23 mouse cellular contexts compared by ENCODE assay signal in genomic region chr3:88247666-88248065, GRCm38 (mm10). TPM values are rescaled to one million over a fixed set of nuclear protein-coding genes. Genes with fewer than 3 reads are reported as not detected.
A peak's percentile ranks its signal among the peaks of the same experiment; 100 is the strongest.
DNase-seq lines count a peak whose midpoint lies in the region; ATAC-seq lines count a peak whose summit lies in the region.
"Had no signal": no experiment of that assay in that cellular context is flagged by ENCODE, and none has a peak within 500 bp of the region (broad histone marks: within the 10 kb centered on the region; RNA-seq: fewer than 3 reads in every experiment).

No protein-coding gene starts in this region.

- H3K9ac ChIP-seq in embryonic facial prominence, embryonic 14.5 days (ENCODE audit: low read depth, low read length) = no peak overlapping the region
- no peak overlapping the region for H3K9ac ChIP-seq in heart, embryonic 13.5 days
- no peak overlapping the region for H3K9ac ChIP-seq in stomach, embryonic 15.5 days
- H3K9ac ChIP-seq in hindbrain, embryonic 13.5 days = no peak overlapping the region
- H3K9ac ChIP-seq: forebrain, embryonic 13.5 days; forebrain, postnatal 0 days; heart, embryonic 12.5 days; hindbrain, embryonic 14.5 days; intestine, embryonic 15.5 days had no signal

- peak; percentile 51 for DNase-seq in embryonic facial prominence, embryonic 14.5 days (ENCODE audit: low spot score)
- DNase-seq in embryonic facial prominence, embryonic 10.5 days (ENCODE audit: low spot score) = no peak
- DNase-seq in heart, embryonic 10.5 days (ENCODE audit: low spot score) = no peak
- DNase-seq in ES-CJ7 (ENCODE audit: low read depth, low spot score) = peak; percentile 72
- DNase-seq in right cerebral cortex, postnatal 36 days (ENCODE audit: low spot score in 2 of 2) = no peak
- DNase-seq: adrenal gland, postnatal 25 days; B cell, adult 2 months; cerebellum, adult 18-20 months; cerebellum, adult 9-11 months; cerebellum, postnatal 36 days; forebrain, postnatal 0 days; gastrocnemius, postnatal 14 days; heart, postnatal 10 days; kidney, adult 8-10 months had no signal

- no peak overlapping the region for H3K4me3 ChIP-seq in embryonic facial prominence, embryonic 14.5 days (ENCODE audit: low read depth, low read length)
- no peak overlapping the region for H3K4me3 ChIP-seq in embryonic facial prominence, embryonic 10.5 days
- no peak overlapping the region for H3K4me3 ChIP-seq in heart, embryonic 13.5 days
- H3K4me3 ChIP-seq in heart, embryonic 10.5 days = no peak overlapping the region
- no peak overlapping the region for H3K4me3 ChIP-seq in stomach, embryonic 15.5 days (replicated peaks)
- no peak overlapping the region for H3K4me3 ChIP-seq in hindbrain, embryonic 13.5 days
- H3K4me3 ChIP-seq: forebrain, embryonic 13.5 days; heart, embryonic 12.5 days; intestine, embryonic 15.5 days had no signal

- no peaks in the 10 kb centered on the region for H3K4me1 ChIP-seq in embryonic facial prominence, embryonic 14.5 days (ENCODE audit: control insufficient read depth, insufficient read depth, low read length)
- H3K4me1 ChIP-seq in embryonic facial prominence, embryonic 10.5 days = peaks cover 21% of the 10 kb centered on the region; the same call in 1 of the 2 replicates
- no peaks in the 10 kb centered on the region for H3K4me1 ChIP-seq in heart, embryonic 13.5 days
- H3K4me1 ChIP-seq in heart, embryonic 10.5 days = no peaks in the 10 kb centered on the region
- H3K4me1 ChIP-seq in stomach, embryonic 15.5 days = no peaks in the 10 kb centered on the region
- peaks cover 17% of the 10 kb centered on the region for H3K4me1 ChIP-seq in hindbrain, embryonic 13.5 days (replicated peaks)
- H3K4me1 ChIP-seq: heart, embryonic 12.5 days; intestine, embryonic 15.5 days had no signal

- H3K27me3 ChIP-seq in embryonic facial prominence, embryonic 14.5 days (replicated peaks; ENCODE audit: control insufficient read depth, insufficient read depth, low read length) = peaks cover 27% of the 10 kb centered on the region
- peaks cover 74% of the 10 kb centered on the region for H3K27me3 ChIP-seq in embryonic facial prominence, embryonic 10.5 days (replicated peaks; ENCODE audit: low read depth, poor library complexity, severe bottlenecking)
- peaks cover 86% of the 10 kb centered on the region for H3K27me3 ChIP-seq in heart, embryonic 13.5 days (replicated peaks)
- peaks cover 73% of the 10 kb centered on the region for H3K27me3 ChIP-seq in heart, embryonic 10.5 days (ENCODE audit: insufficient read depth, poor library complexity, severe bottlenecking)
- peaks cover 14% of the 10 kb centered on the region for H3K27me3 ChIP-seq in stomach, embryonic 15.5 days (replicated peaks)
- peaks cover 23% of the 10 kb centered on the region for H3K27me3 ChIP-seq in hindbrain, embryonic 13.5 days

- H3K9me3 ChIP-seq in embryonic facial prominence, embryonic 14.5 days (ENCODE audit: control insufficient read depth, low read length) = no peaks in the 10 kb centered on the region
- no peaks in the 10 kb centered on the region for H3K9me3 ChIP-seq in embryonic facial prominence, embryonic 10.5 days
- no peaks in the 10 kb centered on the region for H3K9me3 ChIP-seq in heart, embryonic 13.5 days
- no peaks in the 10 kb centered on the region for H3K9me3 ChIP-seq in heart, embryonic 10.5 days
- H3K9me3 ChIP-seq in stomach, embryonic 15.5 days = no peaks in the 10 kb centered on the region
- H3K9me3 ChIP-seq in hindbrain, embryonic 13.5 days = no peaks in the 10 kb centered on the region
- H3K9me3 ChIP-seq: forebrain, embryonic 13.5 days; G1E; heart, embryonic 12.5 days; intestine, embryonic 15.5 days had no signal

- H3K36me3 ChIP-seq in embryonic facial prominence, embryonic 14.5 days (ENCODE audit: control insufficient read depth, insufficient read depth, low read length) = no peaks in the 10 kb centered on the region
- H3K36me3 ChIP-seq in embryonic facial prominence, embryonic 10.5 days (replicated peaks) = no peaks in the 10 kb centered on the region
- no peaks in the 10 kb centered on the region for H3K36me3 ChIP-seq in heart, embryonic 13.5 days
- H3K36me3 ChIP-seq in heart, embryonic 10.5 days = no peaks in the 10 kb centered on the region
- no peaks in the 10 kb centered on the region for H3K36me3 ChIP-seq in stomach, embryonic 15.5 days
- H3K36me3 ChIP-seq in hindbrain, embryonic 13.5 days = no peaks in the 10 kb centered on the region
- H3K36me3 ChIP-seq: G1E; heart, embryonic 12.5 days; intestine, embryonic 15.5 days had no signal

- no peak overlapping the region for H3K27ac ChIP-seq in embryonic facial prominence, embryonic 14.5 days (replicated peaks; ENCODE audit: low read depth, low read length)
- no peak overlapping the region for H3K27ac ChIP-seq in embryonic facial prominence, embryonic 10.5 days (replicated peaks)
- no peak overlapping the region for H3K27ac ChIP-seq in heart, embryonic 13.5 days (replicated peaks)
- H3K27ac ChIP-seq in heart, embryonic 10.5 days = no peak overlapping the region
- no peak overlapping the region for H3K27ac ChIP-seq in stomach, embryonic 15.5 days
- H3K27ac ChIP-seq in hindbrain, embryonic 13.5 days = no peak overlapping the region
- H3K27ac ChIP-seq: forebrain, embryonic 13.5 days; hindbrain, embryonic 14.5 days; intestine, embryonic 15.5 days had no signal

- peak; percentile 38 for ATAC-seq in embryonic facial prominence, embryonic 14.5 days (ENCODE audit: low read depth)
- peak; percentile 26; the same call in 1 of the 2 replicates for ATAC-seq in heart, embryonic 13.5 days (ENCODE audit: extremely low read depth, insufficient number of reproducible peaks, low FRiP score, low TSS enrichment)
- ATAC-seq in stomach, embryonic 15.5 days (ENCODE audit: insufficient read depth, low FRiP score, low read depth) = peak; percentile 41; the same call in 1 of the 2 replicates
- ATAC-seq in hindbrain, embryonic 13.5 days (ENCODE audit: low FRiP score) = no peak
- ATAC-seq: activated CD4-positive, CD25-positive, alpha-beta regulatory T cell, adult 4 months; forebrain, embryonic 13.5 days; forebrain, postnatal 0 days; intestine, embryonic 15.5 days had no signal

- WGBS in embryonic facial prominence, embryonic 14.5 days = 68% methylated on average over 9 of the region's 9 CpGs
- 74% methylated on average over 9 of the region's 9 CpGs for WGBS in embryonic facial prominence, embryonic 10.5 days
- WGBS in heart, embryonic 13.5 days = 57% methylated on average over 9 of the region's 9 CpGs
- WGBS in heart, embryonic 10.5 days = 68% methylated on average over 9 of the region's 9 CpGs
- WGBS in stomach, embryonic 15.5 days = 46% methylated on average over 9 of the region's 9 CpGs
- WGBS in hindbrain, embryonic 13.5 days = 72% methylated on average over 9 of the region's 9 CpGs

- H3K4me2 ChIP-seq in embryonic facial prominence, embryonic 14.5 days (ENCODE audit: low read depth, low read length) = no peak overlapping the region
- H3K4me2 ChIP-seq in heart, embryonic 13.5 days = no peak overlapping the region
- no peak overlapping the region for H3K4me2 ChIP-seq in stomach, embryonic 15.5 days
- H3K4me2 ChIP-seq in hindbrain, embryonic 13.5 days = no peak overlapping the region
- H3K4me2 ChIP-seq: forebrain, embryonic 13.5 days; heart, embryonic 12.5 days; hindbrain, embryonic 14.5 days; intestine, embryonic 15.5 days had no signal

RNA-seq across cellular contexts. Expression of gene Rhbg, which starts 6.8 kb away (rescaled TPM):
- polyA plus RNA-seq in embryonic facial prominence, embryonic 14.5 days (2014; fragmentation: Nextera tagmentation; extraction: Ambion mirVana) = 4.1 and 7.6 TPM in 2 replicates
- polyA plus RNA-seq in embryonic facial prominence, embryonic 10.5 days (2016; fragmentation: Nextera tagmentation; extraction: Ambion mirVana) = 0.17 TPM in 1 of 2 replicates, not detected in the other
- polyA plus RNA-seq in heart, embryonic 13.5 days (2015; fragmentation: Nextera tagmentation; extraction: Ambion mirVana) = 0.13 and 0.76 TPM in 2 replicates
- 0.09 and 8.2 TPM in 2 replicates for polyA plus RNA-seq in heart, embryonic 10.5 days (2016; fragmentation: Nextera tagmentation; extraction: Ambion mirVana)
- 4.2 and 8.2 TPM in 2 replicates for polyA plus RNA-seq in stomach, embryonic 15.5 days (2015; fragmentation: Nextera tagmentation; extraction: Ambion mirVana)
- 0.22 and 0.32 TPM in 2 replicates for polyA plus RNA-seq in hindbrain, embryonic 13.5 days (2015; fragmentation: Nextera tagmentation; extraction: Ambion mirVana)
- polyA plus RNA-seq: activated CD4-positive, CD25-positive, alpha-beta regulatory T cell, adult 4 months; G1E had no signal

RNA-seq across cellular contexts. Expression of gene Gm38392, which starts 39.3 kb away (rescaled TPM):
- polyA plus RNA-seq in embryonic facial prominence, embryonic 14.5 days (2014; fragmentation: Nextera tagmentation; extraction: Ambion mirVana) = not detected in 2 replicates
- not detected in 2 replicates for polyA plus RNA-seq in embryonic facial prominence, embryonic 10.5 days (2016; fragmentation: Nextera tagmentation; extraction: Ambion mirVana)
- 0.79 TPM in 1 of 2 replicates, not detected in the other for polyA plus RNA-seq in heart, embryonic 13.5 days (2015; fragmentation: Nextera tagmentation; extraction: Ambion mirVana)
- polyA plus RNA-seq in heart, embryonic 10.5 days (2016; fragmentation: Nextera tagmentation; extraction: Ambion mirVana) = 0.29 and 0.43 TPM in 2 replicates
- polyA plus RNA-seq in stomach, embryonic 15.5 days (2015; fragmentation: Nextera tagmentation; extraction: Ambion mirVana) = 0.35 and 1.4 TPM in 2 replicates
- 0.29 and 0.70 TPM in 2 replicates for polyA plus RNA-seq in hindbrain, embryonic 13.5 days (2015; fragmentation: Nextera tagmentation; extraction: Ambion mirVana)
- polyA plus RNA-seq: activated CD4-positive, CD25-positive, alpha-beta regulatory T cell, adult 4 months; forebrain, embryonic 13.5 days; G1E; heart, embryonic 12.5 days; hindbrain, embryonic 14.5 days had no signal

RNA-seq across cellular contexts. Expression of gene Tsacc, which starts 49.1 kb away (rescaled TPM):
- 9.8 and 11.1 TPM in 2 replicates for polyA plus RNA-seq in embryonic facial prominence, embryonic 14.5 days (2014; fragmentation: Nextera tagmentation; extraction: Ambion mirVana)
- polyA plus RNA-seq in embryonic facial prominence, embryonic 10.5 days (2016; fragmentation: Nextera tagmentation; extraction: Ambion mirVana) = 12.6 and 14.7 TPM in 2 replicates
- polyA plus RNA-seq in heart, embryonic 13.5 days (2015; fragmentation: Nextera tagmentation; extraction: Ambion mirVana) = 13.7 and 14.9 TPM in 2 replicates
- 14.0 and 17.0 TPM in 2 replicates for polyA plus RNA-seq in heart, embryonic 10.5 days (2016; fragmentation: Nextera tagmentation; extraction: Ambion mirVana)
- polyA plus RNA-seq in stomach, embryonic 15.5 days (2015; fragmentation: Nextera tagmentation; extraction: Ambion mirVana) = 13.4 and 14.0 TPM in 2 replicates
- 10.9 and 12.0 TPM in 2 replicates for polyA plus RNA-seq in hindbrain, embryonic 13.5 days (2015; fragmentation: Nextera tagmentation; extraction: Ambion mirVana)

RNA-seq across cellular contexts. Expression of gene Cct3, which starts 49.2 kb away (rescaled TPM):
- polyA plus RNA-seq in embryonic facial prominence, embryonic 14.5 days (2014; fragmentation: Nextera tagmentation; extraction: Ambion mirVana) = 492 and 493 TPM in 2 replicates
- 862 and 910 TPM in 2 replicates for polyA plus RNA-seq in embryonic facial prominence, embryonic 10.5 days (2016; fragmentation: Nextera tagmentation; extraction: Ambion mirVana)
- 400 and 448 TPM in 2 replicates for polyA plus RNA-seq in heart, embryonic 13.5 days (2015; fragmentation: Nextera tagmentation; extraction: Ambion mirVana)
- 626 and 718 TPM in 2 replicates for polyA plus RNA-seq in heart, embryonic 10.5 days (2016; fragmentation: Nextera tagmentation; extraction: Ambion mirVana)
- polyA plus RNA-seq in stomach, embryonic 15.5 days (2015; fragmentation: Nextera tagmentation; extraction: Ambion mirVana) = 451 and 489 TPM in 2 replicates
- polyA plus RNA-seq in hindbrain, embryonic 13.5 days (2015; fragmentation: Nextera tagmentation; extraction: Ambion mirVana) = 495 and 508 TPM in 2 replicates

Comparison
In these comparisons a context has a peak if more than half of its experiments do, and no peak if none do; other contexts are left out.
1. DNase-seq: peak in embryonic facial prominence, embryonic 14.5 days (single experiment) and ES-CJ7 (single experiment); none in embryonic facial prominence, embryonic 10.5 days (single experiment), heart, embryonic 10.5 days (single experiment) and right cerebral cortex, postnatal 36 days (0 of 2).